Mouse (Mus musculus): ENCODE data around the gene Krt18.
"Not testable (repeated sequence)": the region's sequence is repeated elsewhere in the genome, so short reads cannot be mapped to it uniquely, and the experiment has no call there.

Krt18 gene

GRCm38 (mm10) chr15:102028040-102028439, at the start of gene Krt18:
Krt18 (plus strand) TSS chr15:102028180.
- DNase-seq (ENCODE audit: low spot score), result no peak

GRCm38 (mm10) chr15:101980849-101981248, 47.1 kb upstream of the Krt18 start:
- DNase-seq (ENCODE audit: low spot score), result no peak

GRCm38 (mm10) chr15:101983315-101983948, 44.5 kb upstream of the Krt18 start:
- no peak for DNase-seq (ENCODE audit: low spot score)

GRCm38 (mm10) chr15:101983949-101984601, 43.9 kb upstream of the Krt18 start:
- DNase-seq (ENCODE audit: low spot score), result peak; percentile 79

- DNase-seq (ENCODE audit: low spot score), result no peak
Measured at GRCm38 (mm10) chr15:101984746-101985145, 43.2 kb upstream of the Krt18 start.

GRCm38 (mm10) chr15:101988119-101988518, 39.9 kb upstream of the Krt18 start:
- DNase-seq (ENCODE audit: low spot score), result peak; percentile 57

GRCm38 (mm10) chr15:101988714-101989113, 39.3 kb upstream of the Krt18 start:
- DNase-seq (ENCODE audit: low spot score), result no peak

- no peak for DNase-seq (ENCODE audit: low spot score)
Measured at GRCm38 (mm10) chr15:101990946-101991345, 37.0 kb upstream of the Krt18 start.

- no peak for DNase-seq (ENCODE audit: low spot score)
Measured at GRCm38 (mm10) chr15:101994365-101994764, 33.6 kb upstream of the Krt18 start.

GRCm38 (mm10) chr15:101995484-101996236, 32.3 kb upstream of the Krt18 start:
- no peak for DNase-seq (ENCODE audit: low spot score)

- not testable (repeated sequence) for DNase-seq (ENCODE audit: low spot score)
Measured at GRCm38 (mm10) chr15:101996450-101997078, 31.4 kb upstream of the Krt18 start.

- DNase-seq (ENCODE audit: low spot score), result no peak
Measured at GRCm38 (mm10) chr15:101999156-101999555, 28.8 kb upstream of the Krt18 start.

- no peak for DNase-seq (ENCODE audit: low spot score)
Measured at GRCm38 (mm10) chr15:101999676-102000335, 28.2 kb upstream of the Krt18 start.

GRCm38 (mm10) chr15:102002646-102003488, 25.1 kb upstream of the Krt18 start:
- DNase-seq (ENCODE audit: low spot score), result no peak

GRCm38 (mm10) chr15:102003516-102003915, 24.5 kb upstream of the Krt18 start:
- DNase-seq (ENCODE audit: low spot score), result no peak

GRCm38 (mm10) chr15:102004189-102004588, 23.8 kb upstream of the Krt18 start, which contains the start of gene Krt8:
Krt8 (minus strand) TSS chr15:102004482.
- no peak for DNase-seq (ENCODE audit: low spot score)

GRCm38 (mm10) chr15:102005290-102005689, 22.7 kb upstream of the Krt18 start:
- no peak for DNase-seq (ENCODE audit: low spot score)

- DNase-seq (ENCODE audit: low spot score), result no peak
Measured at GRCm38 (mm10) chr15:102006317-102006716, 21.7 kb upstream of the Krt18 start.

- DNase-seq (ENCODE audit: low spot score), result no peak
Measured at GRCm38 (mm10) chr15:102007097-102008069, 20.6 kb upstream of the Krt18 start.

Data from urinary bladder, postnatal 10 days (tissue).